Mouse (Mus musculus) neural tube, embryonic 14.5 days (tissue): ENCODE measurements around the gene Crygs. TPM values are rescaled to one million over a fixed set of nuclear protein-coding genes. Genes with fewer than 3 reads are reported as not detected.

Source experiments
- ATAC-seq: fragments of 200-750 bp; cut with Nextera tagmentation; 2 replicates; pipeline ENCODE4 v1.8.0; 2017; ENCODE audit warnings: low read depth, mild to moderate bottlenecking, moderate TSS enrichment, moderate library complexity
- H3K27ac ChIP-seq: fragments of 300-500 bp; sonication (generic); 2 replicates; pipeline ENCODE4 v1.5.1; 2014; ENCODE audit warnings: low read depth, mild to moderate bottlenecking, control low read depth, low read length, moderate library complexity, mixed read lengths
- H3K27me3 ChIP-seq: fragments of 300-500 bp; sonication (generic); 2 replicates; pipeline ENCODE4 v1.6.1; 2014; ENCODE audit warnings: low read length; ENCODE audit not compliant: control insufficient read depth, insufficient read depth
- H3K36me3 ChIP-seq: fragments of 300-500 bp; sonication (generic); 2 replicates; pipeline ENCODE4 v1.6.1; 2014; ENCODE audit warnings: low read length, mixed read lengths; ENCODE audit not compliant: control insufficient read depth, insufficient read depth
- H3K4me1 ChIP-seq: fragments of 300-500 bp; sonication (generic); 2 replicates; pipeline ENCODE4 v1.6.1; 2014; ENCODE audit warnings: low read length; ENCODE audit not compliant: control insufficient read depth, insufficient read depth
- H3K4me2 ChIP-seq: fragments of 300-500 bp; sonication (generic); 2 replicates; pipeline ENCODE4 v1.6.1; 2014; ENCODE audit warnings: mild to moderate bottlenecking, low read depth, low read length, control low read depth
- H3K4me3 ChIP-seq: fragments of 300-500 bp; sonication (generic); 2 replicates; pipeline ENCODE4 v1.5.1; 2014; ENCODE audit warnings: low read depth, low read length, control low read depth, mixed read lengths
- H3K9ac ChIP-seq: fragments of 300-500 bp; sonication (generic); replicated peaks from 2 replicates; pipeline ENCODE4 v1.6.1; 2014; ENCODE audit warnings: low read depth, mild to moderate bottlenecking, control low read depth, low read length, mixed read lengths
- H3K9me3 ChIP-seq: fragments of 300-500 bp; sonication (generic); 2 replicates; pipeline ENCODE4 v1.6.1; 2016; ENCODE audit warnings: low read length; ENCODE audit not compliant: control insufficient read depth
- WGBS: fragments of 180-500 bp; shearing (Covaris S2); extraction: QIAGEN DNeasy Blood & Tissue Kit; methylation state at CpG from one replicate; pipeline ENCODE4 v1.1.7; 2014; 5-methylcytosine and 5-hydroxymethylcytosine counted together
- polyA plus RNA-seq: library from polyadenylated mRNA; unstranded; fragments of >200 nt; fragmentation: Nextera tagmentation; extraction: Ambion mirVana; gene quantifications from 2 replicates; pipeline ENCODE4 v1.2.1, GENCODE M21; 2014

Crygs gene
- polyA plus RNA-seq, 1 experiment from 2014 or later = not detected

DNA sequence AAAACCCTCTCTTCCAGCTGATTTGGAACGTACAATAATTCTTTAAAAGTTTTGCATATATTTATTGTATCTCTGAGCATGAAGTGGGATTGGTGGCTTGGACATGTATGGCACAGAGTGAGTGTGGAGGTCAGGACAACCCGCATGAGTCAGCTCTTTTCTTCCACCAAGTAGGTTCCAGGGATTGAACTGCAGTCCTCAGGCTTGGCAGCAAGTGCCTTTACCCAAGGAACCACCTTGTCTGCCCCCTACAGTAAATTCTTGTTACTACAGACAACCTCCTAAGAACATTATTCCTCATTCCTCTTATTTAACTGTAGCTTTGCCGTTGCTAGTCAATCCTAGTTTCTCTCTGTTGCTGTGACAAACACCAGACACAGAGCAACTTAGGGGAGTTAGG, 44.0 kb downstream of the Crygs start:
- H3K4me3 ChIP-seq = no peak overlapping the region
- no peaks in the 10 kb centered on the region for H3K27me3 ChIP-seq
- 89% methylated on average over 3 of the region's 3 CpGs for WGBS
- H3K27ac ChIP-seq = no peak overlapping the region
- no peaks in the 10 kb centered on the region for H3K36me3 ChIP-seq
- no peak for ATAC-seq
- H3K9me3 ChIP-seq = no peaks in the 10 kb centered on the region
- no peak overlapping the region for H3K9ac ChIP-seq
- no peaks in the 10 kb centered on the region for H3K4me1 ChIP-seq
- no peak overlapping the region for H3K4me2 ChIP-seq

DNA sequence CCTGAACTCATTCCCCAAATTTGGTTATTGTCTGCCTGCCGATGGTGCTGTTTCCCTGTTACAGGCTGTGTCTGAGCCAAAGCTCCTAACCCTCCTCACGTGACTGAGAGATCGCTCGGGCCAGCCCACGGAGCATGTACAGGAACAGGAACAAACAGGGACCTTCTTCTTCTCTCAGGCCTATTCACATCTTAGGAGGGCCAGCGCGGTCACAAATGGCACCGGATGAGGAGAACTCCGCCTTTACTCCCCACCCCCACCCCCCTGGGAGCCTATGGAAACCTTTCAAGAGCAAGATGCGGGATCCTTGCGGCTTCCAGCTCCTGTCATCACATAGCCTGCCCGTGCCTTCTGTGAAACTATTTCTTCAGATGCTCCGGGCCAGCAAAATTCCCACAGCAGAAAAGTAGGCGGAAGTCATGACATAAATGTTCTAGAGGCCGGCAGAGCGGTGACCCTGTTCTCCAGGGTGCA, 44.6 kb downstream of the Crygs start:
- Histone ChIP-seq H3K36me3 (no peaks in the 10 kb centered on the region), H3K27me3 (no peaks in the 10 kb centered on the region), H3K4me1 (no peaks in the 10 kb centered on the region), H3K9me3 (no peaks in the 10 kb centered on the region), H3K4me2 (no peak overlapping the region), H3K9ac (no peak overlapping the region), H3K27ac (no peak overlapping the region), H3K4me3 (no peak overlapping the region)
- 79% methylated on average over 16 of the region's 16 CpGs for WGBS
- ATAC-seq = no peak

DNA sequence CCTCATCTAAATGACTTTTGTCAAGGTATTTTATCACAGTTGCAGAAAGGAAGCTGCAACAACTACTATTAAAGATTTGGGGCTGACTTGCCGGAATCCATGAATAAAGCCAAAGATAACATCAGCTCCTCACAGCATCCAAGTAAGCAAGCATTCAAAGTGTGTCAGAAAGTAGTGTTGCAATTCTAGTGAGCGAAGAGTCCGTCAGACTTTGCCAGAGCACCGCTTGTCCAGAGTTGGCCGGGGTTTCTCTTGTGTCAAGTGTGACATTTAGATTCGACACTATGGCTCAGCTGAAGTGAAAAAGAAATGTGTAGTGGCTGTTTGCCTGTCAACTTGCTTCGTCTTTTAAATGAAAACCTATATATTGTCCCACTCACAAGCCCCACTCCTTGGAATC, 45.8 kb downstream of the Crygs start:
- Histone ChIP-seq H3K4me2 (no peak overlapping the region), H3K4me3 (no peak overlapping the region), H3K4me1 (no peaks in the 10 kb centered on the region), H3K36me3 (no peaks in the 10 kb centered on the region), H3K9ac (no peak overlapping the region), H3K9me3 (no peaks in the 10 kb centered on the region), H3K27me3 (no peaks in the 10 kb centered on the region), H3K27ac (no peak overlapping the region)
- 96% methylated on average over 7 of the region's 7 CpGs for WGBS
- ATAC-seq = no peak

Other genes with a start within 250 kb of the Crygs start
- 1.8 and 3.0 TPM in 2 replicates for gene Dgkg, start 154.4 kb downstream of the Crygs start, polyA plus RNA-seq
- gene Tbccd1, start 46.1 kb upstream of the Crygs start, polyA plus RNA-seq = 20.7 and 25.7 TPM in 2 replicates
- 90.2 and 103 TPM in 2 replicates for gene Dnajb11, start 46.3 kb upstream of the Crygs start, polyA plus RNA-seq
- gene Ahsg, start 79.7 kb upstream of the Crygs start, polyA plus RNA-seq = 0.94 and 1.4 TPM in 2 replicates
- gene Fetub, start 106.8 kb upstream of the Crygs start, polyA plus RNA-seq = not detected in 2 replicates
- 0.19 TPM in 1 of 2 replicates, not detected in the other for gene Hrg, start 139.5 kb upstream of the Crygs start, polyA plus RNA-seq
- 0.48 and 0.78 TPM in 2 replicates for gene Kng2, start 217.9 kb upstream of the Crygs start, polyA plus RNA-seq
- 0.33 and 0.57 TPM in 2 replicates for gene Kng1, start 246.3 kb upstream of the Crygs start, polyA plus RNA-seq